Mouse (Mus musculus): ENCODE data around the gene Kif22. TPM values are rescaled to one million over a fixed set of nuclear protein-coding genes. Genes with fewer than 3 reads are reported as not detected.

Kif22 gene
- polyA plus RNA-seq, 1 experiment from 2014 or later, result 47.3 TPM

DNA sequence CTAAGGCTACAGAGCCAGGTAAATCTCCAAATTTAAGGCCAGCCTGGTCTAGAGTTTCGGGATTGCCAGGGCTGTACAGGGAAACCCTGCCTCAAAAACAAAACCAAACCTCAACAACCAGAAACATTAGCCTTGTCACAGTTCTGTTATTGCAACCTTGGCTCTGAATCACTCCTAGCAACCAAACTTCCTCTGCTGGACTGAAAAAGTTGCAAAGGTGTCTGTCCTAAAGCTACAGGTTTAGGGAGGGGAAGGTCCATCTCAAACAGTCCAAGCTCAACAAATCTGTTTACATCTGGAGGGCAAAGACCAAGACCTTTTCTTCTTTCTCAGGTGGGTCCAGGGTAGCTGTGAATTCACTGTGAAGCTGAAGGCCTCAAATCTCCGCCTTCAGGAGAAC lies 31.2 kb downstream of the Kif22 start:
- no peak for DNase-seq (ENCODE audit: low read depth, low spot score)
- ATAC-seq, result no peak
- no peak for TF ChIP-seq CTCF (IDR thresholded peaks at IDR 0.05)
- CTCF ChIA-PET, result interaction anchor here (1.6 kb wide), 1 partner anchor 15 kb away, joined by 3 read pairs; no protein-coding TSS in a partner anchor
- no peaks in the 10 kb centered on the region for H3K27me3 ChIP-seq
- in situ Hi-C loops (cut with MboI; ENCODE audit: low pct_unique_long_range_greater_than_20kb), result no loop called here
- POLR2A ChIA-PET, result interaction anchor here (0.7 to 1.0 kb wide), 2 partner anchors 14 to 23 kb away, joined by 3 to 4 read pairs; no protein-coding TSS in a partner anchor

DNA sequence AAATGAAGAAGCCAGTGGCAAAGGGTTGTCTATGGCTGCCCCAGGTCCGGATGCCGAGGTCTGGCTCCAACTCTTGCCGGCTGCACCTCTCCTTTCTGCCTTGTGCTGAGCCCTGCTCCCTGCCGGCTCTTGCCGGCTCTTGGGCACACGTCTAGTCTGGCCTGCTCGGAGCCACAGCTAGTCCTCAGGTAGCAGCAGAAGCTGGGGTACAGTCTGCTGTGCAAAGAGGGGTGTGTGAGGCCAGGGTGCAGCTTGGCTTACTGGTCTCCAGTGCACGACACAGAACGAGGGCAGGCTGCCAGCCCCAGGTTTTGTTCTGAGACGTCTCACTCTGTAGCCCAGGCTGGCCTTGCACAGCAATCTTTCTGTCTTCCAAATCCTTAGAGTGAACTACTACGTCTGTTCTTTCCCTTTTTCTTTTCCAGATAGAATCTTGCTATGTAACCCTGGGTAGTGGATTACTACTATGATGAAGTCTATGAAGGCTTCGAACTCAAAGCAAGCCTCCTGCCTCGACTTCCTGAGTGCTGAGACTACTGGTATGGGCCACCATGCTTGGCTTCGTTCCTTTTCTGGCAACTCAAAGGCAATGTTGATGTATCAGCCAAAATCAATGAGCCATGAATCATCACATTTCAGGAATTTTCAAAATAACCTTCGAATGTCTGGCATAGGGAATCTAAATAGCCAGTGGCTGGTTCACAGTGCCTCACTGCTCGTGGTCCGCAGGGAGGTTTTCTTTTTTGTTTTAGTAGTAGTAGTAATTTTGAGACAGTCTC lies 32.8 kb downstream of the Kif22 start:
- ChIA-PET CTCF (no interaction called here), POLR2A (interaction anchor here (1.0 kb wide), 1 partner anchor 8 kb away, joined by 4 read pairs; the partner anchor contains the start of gene Pagr1a)
- in situ Hi-C loops (cut with MboI; ENCODE audit: low pct_unique_long_range_greater_than_20kb), result no loop called here
- DNase-seq (ENCODE audit: low read depth, low spot score) (no peak), ATAC-seq (no peak)
- TF ChIP-seq CTCF (IDR thresholded peaks at IDR 0.05), result no peak
- no peaks in the 10 kb centered on the region for H3K27me3 ChIP-seq

DNA sequence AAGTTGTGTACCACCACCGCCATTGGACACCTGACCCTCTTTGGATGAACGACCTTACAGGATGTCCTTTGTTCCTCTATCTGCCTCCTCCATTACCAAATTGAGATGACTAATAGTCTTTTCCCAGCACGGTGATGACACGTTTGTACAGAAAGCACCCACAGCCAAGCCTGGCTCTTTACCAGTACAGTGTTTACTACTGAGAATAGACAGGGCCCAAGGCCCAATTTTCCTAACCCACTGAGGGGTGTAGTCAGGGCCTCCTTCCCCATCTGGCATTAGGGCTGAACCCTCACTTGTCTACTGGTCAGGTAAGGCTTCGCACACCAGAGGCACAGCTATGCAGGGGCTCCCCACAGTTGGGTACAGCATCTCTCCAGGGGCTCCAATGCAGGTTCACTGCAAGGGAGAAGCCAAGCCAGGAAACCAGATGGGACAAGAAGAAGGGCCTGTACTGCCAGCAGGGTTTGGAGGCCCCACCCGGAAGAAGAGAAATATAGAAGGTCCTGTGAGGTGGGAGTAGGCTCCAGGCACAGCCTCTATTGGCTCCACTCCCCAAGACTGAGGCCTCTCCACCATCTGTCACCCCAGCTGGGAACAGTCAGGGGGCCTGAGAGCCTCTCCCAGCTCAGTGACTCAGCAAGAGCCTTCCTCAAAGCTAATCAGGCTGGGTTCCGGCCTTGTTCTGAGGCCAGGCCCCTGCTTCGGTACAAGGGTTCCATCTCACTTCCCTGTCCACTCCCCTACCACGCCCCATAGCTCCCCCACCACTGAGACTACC lies 33.8 kb downstream of the Kif22 start:
- ATAC-seq, result no peak

DNA sequence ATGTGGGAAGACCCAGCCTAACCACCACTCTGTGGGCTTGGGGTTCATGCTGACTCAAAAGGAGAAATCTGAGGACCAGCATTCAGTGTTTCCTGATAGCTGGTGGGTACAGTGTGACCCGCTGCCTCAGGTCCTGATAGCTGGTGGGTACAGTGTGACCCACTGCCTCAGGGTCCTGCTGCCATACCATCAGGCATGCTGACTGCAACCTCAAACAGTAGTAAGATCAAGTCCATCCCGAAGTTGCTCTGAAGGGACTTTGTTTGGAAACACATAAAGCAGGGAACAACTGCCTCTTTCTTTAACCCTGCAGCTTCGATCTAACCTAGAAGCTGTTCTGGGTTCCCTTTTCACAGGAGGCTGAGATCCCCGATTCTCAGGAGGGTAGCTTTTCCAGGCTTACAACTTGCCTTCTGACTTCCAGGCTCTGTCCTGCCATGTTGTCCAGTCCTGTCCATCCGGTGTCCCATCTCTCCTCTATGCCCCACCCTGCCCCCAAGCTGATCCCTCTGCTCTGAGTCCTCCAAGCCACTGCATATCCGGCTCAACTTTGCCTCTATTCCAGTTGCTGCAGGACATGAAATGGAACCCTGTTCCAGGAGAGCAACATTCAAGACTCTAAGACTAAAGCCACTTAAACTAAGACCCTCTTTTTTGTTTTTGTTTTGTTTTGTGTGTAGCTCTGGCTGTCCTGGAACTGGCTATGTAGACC lies 34.8 kb downstream of the Kif22 start:
- POLR2A ChIA-PET, result interaction anchor here (0.6 to 0.7 kb wide), 2 partner anchors 8 to 10 kb away, joined by 3 read pairs; partner anchors contain the start of gene Pagr1a
- ATAC-seq (no peak), DNase-seq (ENCODE audit: low read depth, low spot score) (no peak)
- in situ Hi-C loops (cut with MboI; ENCODE audit: low pct_unique_long_range_greater_than_20kb), result no loop called here
- TF ChIP-seq CTCF (IDR thresholded peaks at IDR 0.05), result no peak
- CTCF ChIA-PET, result no interaction called here
- no peaks in the 10 kb centered on the region for H3K27me3 ChIP-seq

More for the DNA sequence above, 33.8 kb downstream of the Kif22 start:
- ChIA-PET CTCF (interaction anchor here (0.6 kb wide), 1 partner anchor 9 kb away, joined by 3 read pairs; the partner anchor contains the start of gene Pagr1a), POLR2A (interaction anchor here (1.0 kb wide), 1 partner anchor 9 kb away, joined by 4 read pairs; the partner anchor contains the start of gene Pagr1a)
- H3K27me3 ChIP-seq, result no peaks in the 10 kb centered on the region
- no peak for DNase-seq (ENCODE audit: low read depth, low spot score)
- in situ Hi-C loops (cut with MboI; ENCODE audit: low pct_unique_long_range_greater_than_20kb), result no loop called here
- TF ChIP-seq CTCF (IDR thresholded peaks at IDR 0.05), result no peak

DNA sequence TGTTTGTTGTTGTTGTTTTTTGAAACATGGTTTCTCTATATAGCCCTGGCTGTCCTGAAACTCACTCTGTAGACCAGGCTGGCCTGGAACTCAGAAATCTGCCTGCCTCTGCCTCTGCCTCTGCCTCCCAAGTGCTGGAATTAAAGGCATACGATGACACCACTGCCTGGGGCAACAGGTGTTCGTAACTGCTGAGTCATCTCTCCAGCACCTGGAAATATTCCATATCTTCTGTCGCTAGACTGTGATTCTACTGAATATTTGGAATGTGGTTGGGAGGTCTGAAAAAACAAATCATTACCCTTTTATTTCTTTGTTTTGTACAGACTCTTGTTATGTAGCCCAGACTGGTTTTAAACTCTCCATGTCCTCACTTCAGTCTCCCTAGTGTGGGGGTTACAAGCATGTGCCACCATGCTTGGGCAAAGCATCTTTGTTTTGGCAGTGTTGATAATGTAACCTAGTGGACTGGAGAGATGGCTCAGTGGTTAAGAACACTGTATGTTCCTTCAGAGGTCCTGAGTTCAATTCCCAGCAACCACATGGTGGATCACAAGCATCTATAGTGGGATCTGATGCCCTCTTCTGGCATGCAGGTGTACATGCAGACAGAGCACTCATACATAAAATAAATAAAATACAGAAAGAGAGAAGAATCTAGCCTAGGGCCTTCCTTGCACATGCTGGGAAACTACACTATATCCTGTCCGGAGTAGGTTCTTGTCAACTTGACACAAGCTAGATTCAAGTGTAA lies 38.0 kb downstream of the Kif22 start:
- ChIA-PET CTCF (interaction anchor here (1.0 kb wide), 1 partner anchor 13 kb away, joined by 3 read pairs; the partner anchor contains the start of gene Pagr1a), POLR2A (interaction anchor here (0.5 to 0.6 kb wide), 2 partner anchors 10 to 220 kb away, joined by 3 to 4 read pairs; partner anchors contain the start of gene Mvp)
- TF ChIP-seq CTCF (IDR thresholded peaks at IDR 0.05), result no peak
- in situ Hi-C loops (cut with MboI; ENCODE audit: low pct_unique_long_range_greater_than_20kb), result no loop called here
- DNase-seq (ENCODE audit: low read depth, low spot score), result no peak
- ATAC-seq, result no peak
- no peaks in the 10 kb centered on the region for H3K27me3 ChIP-seq

DNA sequence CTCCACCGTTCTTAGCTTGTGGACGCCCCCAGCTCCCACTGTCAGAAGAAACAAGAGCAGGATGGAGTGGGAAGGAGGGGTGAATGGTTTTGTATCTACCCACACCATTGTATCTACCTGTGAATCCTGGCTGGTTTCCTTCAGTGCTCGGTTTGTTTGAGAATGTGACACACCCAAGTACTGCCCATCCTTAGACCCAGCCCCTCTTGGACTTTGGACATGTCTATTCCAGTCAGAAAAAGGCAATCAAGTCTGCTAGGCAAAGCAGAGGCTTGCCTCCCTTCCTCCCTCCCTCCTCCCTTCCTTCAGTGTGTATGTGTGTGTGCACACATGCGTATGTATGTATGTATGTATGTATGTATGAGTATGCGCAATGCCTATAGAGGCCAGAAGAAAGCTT lies 38.7 kb downstream of the Kif22 start:
- no peak for TF ChIP-seq CTCF (IDR thresholded peaks at IDR 0.05)
- no peaks in the 10 kb centered on the region for H3K27me3 ChIP-seq
- no peak for ATAC-seq
- DNase-seq (ENCODE audit: low read depth, low spot score), result no peak
- POLR2A ChIA-PET, result interaction anchor here (0.5 kb wide), 1 partner anchor 11 kb away, joined by 3 read pairs; the partner anchor contains the start of gene Mvp
- in situ Hi-C loops (cut with MboI; ENCODE audit: low pct_unique_long_range_greater_than_20kb), result no loop called here
- CTCF ChIA-PET, result no interaction called here

DNA sequence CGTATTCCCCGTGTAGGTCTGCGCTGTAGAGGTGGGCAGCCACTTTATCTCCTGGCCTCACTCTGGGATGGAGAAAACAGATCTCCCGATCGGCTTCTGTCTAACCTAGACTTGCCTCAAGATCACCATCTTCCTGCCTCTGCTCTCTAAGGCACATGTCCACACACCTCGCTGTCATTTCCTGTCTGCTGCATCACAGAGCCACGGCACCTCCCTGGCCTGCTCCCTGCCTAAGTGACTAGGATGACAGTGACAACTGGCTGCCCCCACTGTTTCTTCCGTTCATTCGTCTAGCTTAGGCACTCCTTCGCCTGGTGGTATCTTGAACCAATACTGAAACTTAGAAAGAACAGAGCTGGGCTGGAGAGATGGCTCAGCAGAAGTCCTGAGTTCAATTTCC lies 42.7 kb downstream of the Kif22 start:
- ChIA-PET CTCF (interaction anchor here (0.8 to 2.3 kb wide), 2 partner anchors 17 to 23 kb away, joined by 3 to 7 read pairs; partner anchors contain the start of genes Cdiptos, Pagr1a and Pagr1b), POLR2A (interaction anchor here (0.5 kb wide), 1 partner anchor 8 kb away, joined by 3 read pairs; no protein-coding TSS in a partner anchor)
- TF ChIP-seq CTCF (IDR thresholded peaks at IDR 0.05), result no peak
- ATAC-seq (no peak), DNase-seq (ENCODE audit: low read depth, low spot score) (no peak)
- no peaks in the 10 kb centered on the region for H3K27me3 ChIP-seq
- in situ Hi-C loops (cut with MboI; ENCODE audit: low pct_unique_long_range_greater_than_20kb), result no loop called here

DNA sequence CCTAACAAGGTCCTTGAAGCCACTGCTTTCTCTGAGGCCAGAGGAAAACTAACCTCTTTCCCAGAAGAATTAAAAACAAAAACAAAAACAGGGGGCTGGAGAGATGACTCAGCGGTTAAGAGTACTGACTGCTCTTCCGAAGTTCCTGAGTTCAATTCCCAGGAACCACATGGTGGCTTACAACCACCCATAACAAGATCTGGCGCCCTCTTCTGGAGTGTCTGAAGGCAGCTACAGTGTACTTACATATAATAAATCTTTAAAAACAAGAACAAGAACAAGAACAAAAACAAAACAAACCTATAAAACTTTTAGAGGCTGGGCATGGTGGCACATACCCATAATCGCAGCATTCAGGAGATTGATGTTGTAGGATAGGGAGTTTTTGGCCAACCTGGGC lies 45.8 kb downstream of the Kif22 start:
- CTCF ChIA-PET, result interaction anchor here (1.2 kb wide), 1 partner anchor 15 kb away, joined by 3 read pairs; no protein-coding TSS in a partner anchor
- POLR2A ChIA-PET, result no interaction called here
- no peaks in the 10 kb centered on the region for H3K27me3 ChIP-seq
- in situ Hi-C loops (cut with MboI; ENCODE audit: low pct_unique_long_range_greater_than_20kb), result no loop called here
- no peak for TF ChIP-seq CTCF (IDR thresholded peaks at IDR 0.05)
- ATAC-seq (no peak), DNase-seq (ENCODE audit: low read depth, low spot score) (no peak)

DNA sequence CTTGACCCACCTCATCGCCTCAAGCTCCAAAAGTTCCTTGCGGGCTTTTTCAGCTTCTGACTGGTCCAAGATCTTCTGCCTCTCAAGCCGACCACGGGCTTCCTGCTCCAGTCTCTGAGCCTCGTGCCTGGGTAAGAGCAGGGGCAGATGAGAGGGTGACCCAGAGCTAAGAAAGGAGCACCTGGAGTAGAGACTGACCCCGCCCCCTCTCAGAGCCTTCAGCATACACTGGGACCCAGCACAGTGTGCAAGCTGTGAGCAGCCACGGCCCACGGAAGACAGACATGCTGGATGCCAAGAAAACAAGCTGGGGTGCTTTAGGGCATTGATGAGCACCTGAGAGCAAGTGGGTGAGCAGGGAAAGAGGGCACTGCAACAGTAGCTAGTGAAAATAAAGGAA lies 53.5 kb downstream of the Kif22 start:
- no peak for TF ChIP-seq CTCF (IDR thresholded peaks at IDR 0.05)
- in situ Hi-C loops (cut with MboI; ENCODE audit: low pct_unique_long_range_greater_than_20kb), result no loop called here
- ChIA-PET CTCF (no interaction called here), POLR2A (interaction anchor here (0.6 kb wide), 1 partner anchor 22 kb away, joined by 3 read pairs; no protein-coding TSS in a partner anchor)
- ATAC-seq, result no peak
- no peak for DNase-seq (ENCODE audit: low read depth, low spot score)
- H3K27me3 ChIP-seq, result no peaks in the 10 kb centered on the region
